Mouse (Mus musculus) stomach, embryonic 14.5 days (tissue): ENCODE results near the gene Fam185a. TPM values are rescaled to one million over a fixed set of nuclear protein-coding genes. Genes with fewer than 3 reads are reported as not detected.

ENCODE experiments used
- ATAC-seq: fragments of 200-750 bp; cut with Nextera tagmentation; 2 replicates; pipeline ENCODE4 v1.8.0; 2017; ENCODE audit warnings: low read depth, moderate TSS enrichment; ENCODE audit not compliant: insufficient number of reproducible peaks, insufficient read depth, low FRiP score
- H3K27ac ChIP-seq: fragments of 300-500 bp; sonication (generic); 2 replicates; pipeline ENCODE4 v1.5.1; 2014; ENCODE audit warnings: mild to moderate bottlenecking, low read length, moderate library complexity, mixed read lengths
- H3K27me3 ChIP-seq: fragments of 300-500 bp; sonication (generic); 2 replicates; pipeline ENCODE4 v1.6.1; 2014; ENCODE audit warnings: low read length, control low read depth, mixed read lengths; ENCODE audit not compliant: control insufficient read depth, insufficient read depth
- H3K36me3 ChIP-seq: fragments of 300-500 bp; sonication (generic); 2 replicates; pipeline ENCODE4 v1.6.1; 2014; ENCODE audit warnings: mild to moderate bottlenecking, control low read depth, low read length, moderate library complexity, mixed read lengths; ENCODE audit not compliant: control insufficient read depth, insufficient read depth
- H3K4me1 ChIP-seq: fragments of 300-500 bp; sonication (generic); 2 replicates; pipeline ENCODE4 v1.6.1; 2014; ENCODE audit warnings: low read length, control low read depth, mixed read lengths; ENCODE audit not compliant: control insufficient read depth, insufficient read depth
- H3K4me2 ChIP-seq: fragments of 300-500 bp; sonication (generic); replicated peaks from 2 replicates; pipeline ENCODE4 v1.6.1; 2014; ENCODE audit warnings: low read depth, low read length, control low read depth
- H3K4me3 ChIP-seq: fragments of 300-500 bp; sonication (generic); 2 replicates; pipeline ENCODE4 v1.5.1; 2014; ENCODE audit warnings: low read depth, low read length, control low read depth
- H3K9ac ChIP-seq: fragments of 300-500 bp; sonication (generic); replicated peaks from 2 replicates; pipeline ENCODE4 v1.6.1; 2014; ENCODE audit warnings: low read depth, mild to moderate bottlenecking, control low read depth, low read length, moderate library complexity, mixed read lengths
- H3K9me3 ChIP-seq: fragments of 300-500 bp; sonication (generic); 2 replicates; pipeline ENCODE4 v1.6.1; 2016; ENCODE audit warnings: low read depth, low read length, control low read depth; ENCODE audit not compliant: control insufficient read depth
- WGBS: fragments of 180-500 bp; shearing (Covaris S2); extraction: QIAGEN DNeasy Blood & Tissue Kit; methylation state at CpG from one replicate; pipeline ENCODE4 v1.1.7; 2014; 5-methylcytosine and 5-hydroxymethylcytosine counted together
- polyA plus RNA-seq: library from polyadenylated mRNA; unstranded; fragments of >200 nt; fragmentation: Nextera tagmentation; extraction: Ambion mirVana; gene quantifications from 2 replicates; pipeline ENCODE4 v1.2.1, GENCODE M21; 2014

Fam185a gene
- polyA plus RNA-seq, 1 experiment from 2014 or later = 7.6 TPM

DNA sequence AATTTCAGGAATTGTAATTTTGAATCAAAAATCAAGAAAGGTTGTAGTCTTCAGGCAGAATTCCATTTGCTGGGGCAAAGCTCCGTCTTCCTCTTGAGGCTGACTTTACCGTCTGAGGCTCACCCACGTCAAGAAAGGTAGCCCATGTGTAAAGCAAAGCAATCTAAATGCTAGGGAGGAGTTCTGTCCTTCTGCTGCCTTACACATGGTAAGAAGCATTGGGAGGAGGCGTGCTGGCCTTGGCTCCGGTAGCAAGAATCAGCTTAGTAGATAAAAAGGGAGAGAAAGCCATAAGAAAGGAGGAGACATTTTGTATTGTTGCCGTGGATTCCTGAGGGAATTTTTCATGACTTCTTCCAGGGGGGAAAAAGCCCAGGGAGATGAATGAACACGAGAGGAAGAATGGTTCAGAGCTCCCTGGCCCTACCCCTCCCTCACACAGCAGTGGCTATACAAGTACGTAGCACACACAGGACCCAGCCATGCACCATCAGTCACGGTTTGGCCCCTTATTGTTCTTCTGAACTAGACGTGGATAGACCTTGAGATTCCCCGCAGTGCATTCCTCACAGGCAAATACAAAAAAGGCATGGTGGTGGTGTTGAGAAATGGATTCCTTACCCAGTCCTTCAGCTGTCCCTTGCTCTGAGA, 102.2 kb downstream of the Fam185a start:
- no peak overlapping the region for H3K4me2 ChIP-seq
- peaks cover 6% of the 10 kb centered on the region; the same call in 1 of the 2 replicates for H3K4me1 ChIP-seq
- no peaks in the 10 kb centered on the region for H3K27me3 ChIP-seq
- H3K9ac ChIP-seq = no peak overlapping the region
- H3K9me3 ChIP-seq = no peaks in the 10 kb centered on the region
- 71% methylated on average over 11 of the region's 11 CpGs for WGBS
- peak overlapping the region; percentile 55 for H3K27ac ChIP-seq
- ATAC-seq = no peak
- no peak overlapping the region for H3K4me3 ChIP-seq
- H3K36me3 ChIP-seq = no peaks in the 10 kb centered on the region

GRCm38 (mm10) chr5:21527488-21527911, 102.7 kb downstream of the Fam185a start:
- Histone ChIP-seq H3K27ac (peak overlapping the region; percentile 82), H3K4me2 (no peak overlapping the region), H3K9ac (no peak overlapping the region), H3K4me1 (peaks cover 6% of the 10 kb centered on the region; the same call in 1 of the 2 replicates), H3K36me3 (no peaks in the 10 kb centered on the region), H3K27me3 (no peaks in the 10 kb centered on the region), H3K9me3 (no peaks in the 10 kb centered on the region), H3K4me3 (no peak overlapping the region)
- 59% methylated on average over 4 of the region's 4 CpGs for WGBS
- ATAC-seq = no peak

DNA sequence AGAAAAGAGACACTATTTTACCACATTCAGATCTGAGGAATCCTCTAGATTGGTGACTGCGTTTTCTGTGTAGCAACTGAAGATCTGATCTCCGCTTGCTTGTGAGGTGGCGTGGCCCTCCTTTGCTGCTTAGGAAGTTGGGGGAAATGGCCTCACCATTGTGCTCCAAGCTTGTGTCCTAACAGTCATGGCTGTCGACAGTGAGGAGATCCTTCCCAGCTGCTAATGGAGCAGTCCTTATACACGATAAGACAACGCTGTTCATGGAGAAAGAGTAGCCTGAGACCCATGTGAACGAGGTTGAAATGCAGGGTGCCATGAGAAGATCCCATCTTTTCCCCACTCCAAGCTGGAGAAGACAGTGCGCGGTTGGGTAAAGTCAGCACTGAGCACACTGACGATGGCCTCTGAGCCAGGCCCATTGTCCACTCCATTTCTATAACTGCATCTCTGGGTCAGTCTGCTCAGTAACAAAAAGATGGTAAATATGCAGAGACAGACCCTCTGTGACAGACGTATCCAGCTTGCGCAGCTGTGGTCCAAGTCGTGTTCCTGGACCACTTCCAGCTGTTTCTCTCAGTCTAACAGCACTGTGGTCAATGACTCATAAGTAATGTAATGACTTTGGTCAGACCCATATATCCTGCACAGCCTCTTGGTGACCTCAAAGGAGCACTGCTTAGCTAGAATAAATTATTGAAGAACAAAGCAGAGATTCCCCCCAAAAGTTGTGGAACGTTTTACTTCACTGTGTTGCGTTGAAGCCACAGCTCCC, 103.5 kb downstream of the Fam185a start:
- Histone ChIP-seq H3K4me3 (no peak overlapping the region), H3K4me2 (no peak overlapping the region), H3K9me3 (no peaks in the 10 kb centered on the region), H3K9ac (no peak overlapping the region), H3K27ac (peak overlapping the region; percentile 82), H3K27me3 (no peaks in the 10 kb centered on the region), H3K36me3 (no peaks in the 10 kb centered on the region), H3K4me1 (peaks cover 6% of the 10 kb centered on the region; the same call in 1 of the 2 replicates)
- 68% methylated on average over 15 of the region's 15 CpGs for WGBS
- peak; percentile 82; the same call in 1 of the 2 replicates for ATAC-seq

DNA sequence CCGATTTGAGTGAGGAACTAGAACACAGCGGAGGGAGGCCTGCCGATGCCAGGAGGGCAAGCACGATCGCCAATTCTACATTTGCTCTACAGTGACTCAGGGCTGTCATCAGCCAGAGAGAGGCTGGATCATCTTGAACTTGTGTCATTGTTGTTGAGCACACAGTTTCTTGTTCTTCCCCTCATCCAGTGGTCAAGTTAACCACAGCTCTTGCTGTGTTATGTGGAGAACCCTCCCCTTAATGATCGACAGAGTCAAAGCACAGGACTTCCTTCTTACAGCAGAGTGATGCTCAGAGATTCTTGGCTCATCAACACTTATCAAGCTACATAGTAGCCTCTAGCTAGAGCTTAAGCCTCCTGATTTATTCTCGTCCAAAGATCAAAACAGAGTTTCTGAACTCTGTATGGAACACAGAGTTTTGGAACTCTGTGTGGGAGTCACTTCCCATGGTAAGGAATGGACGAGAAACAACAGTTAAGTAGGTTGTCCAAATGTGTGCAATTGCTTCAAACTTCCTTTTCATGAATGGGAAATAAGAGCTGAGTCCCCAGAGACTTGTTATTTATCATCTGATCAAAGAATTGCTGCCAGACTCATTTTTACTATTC, 104.5 kb downstream of the Fam185a start:
- Histone ChIP-seq H3K27me3 (no peaks in the 10 kb centered on the region), H3K9me3 (no peaks in the 10 kb centered on the region), H3K4me3 (no peak overlapping the region), H3K4me1 (peaks cover 6% of the 10 kb centered on the region; the same call in 1 of the 2 replicates), H3K9ac (no peak overlapping the region), H3K36me3 (no peaks in the 10 kb centered on the region), H3K27ac (peak overlapping the region; percentile 40; the same call in 1 of the 2 replicates), H3K4me2 (no peak overlapping the region)
- 81% methylated on average over 8 of the region's 8 CpGs for WGBS
- no peak for ATAC-seq

Other genes with a start within 250 kb of the Fam185a start
- 1.8 and 2.6 TPM in 2 replicates for gene Gsap, start 238.7 kb upstream of the Fam185a start, polyA plus RNA-seq
- gene Fgl2, start 52.3 kb upstream of the Fam185a start, polyA plus RNA-seq = 6.2 and 8.0 TPM in 2 replicates
- gene Ccdc146, start 281 bp upstream of the Fam185a start, polyA plus RNA-seq = 0.12 and 0.95 TPM in 2 replicates
- gene Lrrc17, start 118.6 kb downstream of the Fam185a start, polyA plus RNA-seq = 66.1 and 70.1 TPM in 2 replicates
- gene Fbxl13, start 220.7 kb downstream of the Fam185a start, polyA plus RNA-seq = 0.29 TPM in 2 replicates
- 57.5 and 59.2 TPM in 2 replicates for gene Armc10, start 220.9 kb downstream of the Fam185a start, polyA plus RNA-seq